Mouse (Mus musculus) heart, embryonic 14.5 days (tissue): ENCODE data around the gene Dpf1. TPM values are rescaled to one million over a fixed set of nuclear protein-coding genes. Genes with fewer than 3 reads are reported as not detected.

Source experiments
- ATAC-seq: fragments of 200-750 bp; cut with Nextera tagmentation; 2 replicates; pipeline ENCODE4 v1.8.0; 2017; ENCODE audit warnings: low read depth, moderate TSS enrichment; ENCODE audit not compliant: insufficient number of reproducible peaks, insufficient read depth, low FRiP score
- H3K27ac ChIP-seq, 2 experiments: fragments of 200-500 bp in 1 of 2; fragments of 300-500 bp in 1 of 2; sonication (generic) in 1 of 2; replicated peaks in 1 of 2; 2 replicates each; pipeline ENCODE4 v1.5.1; 2012 to 2014; ENCODE audit warnings: low read depth in 2 of 2, low read length in 2 of 2, control low read depth in 1 of 2, mild to moderate bottlenecking in 1 of 2, mixed read lengths in 1 of 2; ENCODE audit not compliant: control insufficient read depth in 1 of 2, insufficient read depth in 1 of 2
- H3K27me3 ChIP-seq: fragments of 300-500 bp; sonication (generic); 2 replicates; pipeline ENCODE4 v1.6.1; 2014; ENCODE audit warnings: mild to moderate bottlenecking, low read length, control low read depth; ENCODE audit not compliant: control insufficient read depth, insufficient read depth
- H3K36me3 ChIP-seq: fragments of 300-500 bp; sonication (generic); 2 replicates; pipeline ENCODE4 v1.6.1; 2014; ENCODE audit warnings: mild to moderate bottlenecking, control low read depth, low read length, mixed read lengths; ENCODE audit not compliant: control insufficient read depth, insufficient read depth
- H3K4me1 ChIP-seq, 2 experiments: fragments of 200-500 bp in 1 of 2; fragments of 300-500 bp in 1 of 2; sonication (generic) in 1 of 2; 2 replicates each; pipeline ENCODE4 v1.6.1; 2012 to 2014; ENCODE audit warnings: low read length in 2 of 2, control low read depth in 1 of 2, mixed read lengths in 1 of 2; ENCODE audit not compliant: control insufficient read depth in 2 of 2, insufficient read depth in 2 of 2
- H3K4me2 ChIP-seq: fragments of 300-500 bp; sonication (generic); 2 replicates; pipeline ENCODE4 v1.6.1; 2014; ENCODE audit warnings: mild to moderate bottlenecking, low read length
- H3K4me3 ChIP-seq, 2 experiments: fragments of 200-500 bp in 1 of 2; fragments of 300-500 bp in 1 of 2; sonication (generic) in 1 of 2; 2 replicates each; pipeline ENCODE4 v1.5.1; 2012 to 2014; ENCODE audit warnings: low read length in 2 of 2, mild to moderate bottlenecking in 2 of 2, control low read depth in 1 of 2, low read depth in 1 of 2, moderate library complexity in 1 of 2; ENCODE audit not compliant: control insufficient read depth in 1 of 2, insufficient read depth in 1 of 2
- H3K9ac ChIP-seq: fragments of 300-500 bp; sonication (generic); 2 replicates; pipeline ENCODE4 v1.6.1; 2014; ENCODE audit warnings: mild to moderate bottlenecking, low read length
- H3K9me3 ChIP-seq: fragments of 300-500 bp; sonication (generic); 2 replicates; pipeline ENCODE4 v1.6.1; 2016; ENCODE audit warnings: low read length, control low read depth; ENCODE audit not compliant: control insufficient read depth
- WGBS: fragments of 180-500 bp; shearing (Covaris S2); extraction: QIAGEN DNeasy Blood & Tissue Kit; methylation state at CpG from one replicate; pipeline ENCODE4 v1.1.7; 2014; 5-methylcytosine and 5-hydroxymethylcytosine counted together
- polyA plus RNA-seq: library from polyadenylated mRNA; unstranded; fragments of >200 nt; fragmentation: Nextera tagmentation; extraction: Ambion mirVana; gene quantifications from 2 replicates; pipeline ENCODE4 v1.2.1, GENCODE M21; 2014

The Dpf1 gene
- polyA plus RNA-seq, 1 experiment from 2014 or later, result 1.5 TPM

GRCm38 (mm10) chr7:29337766-29338165 lies 34.0 kb downstream of the Dpf1 start:
- 70% methylated on average over 2 of the region's 2 CpGs for WGBS

GRCm38 (mm10) chr7:29338351-29338919 lies 34.7 kb downstream of the Dpf1 start:
- H3K4me3 ChIP-seq, result no peak overlapping the region
- WGBS, result 81% methylated on average over 9 of the region's 9 CpGs

More at GRCm38 (mm10) chr7:29337766-29338165, 34.0 kb downstream of the Dpf1 start:
- 0 out of 2 replicates have a peak, but pooled peaks cover 5% of the 10 kb centered on the region for H3K27me3 ChIP-seq
- H3K4me3 ChIP-seq, result no peak overlapping the region
- no peak overlapping the region for H3K4me2 ChIP-seq
- peaks cover 0 to 7% of the 10 kb centered on the region in 2 experiments; a peak in 2 of 4 replicates for H3K4me1 ChIP-seq
- H3K36me3 ChIP-seq, result no peaks in the 10 kb centered on the region
- no peak overlapping the region for H3K9ac ChIP-seq
- H3K9me3 ChIP-seq, result no peaks in the 10 kb centered on the region
- no peak for ATAC-seq
- H3K27ac ChIP-seq, result no peak overlapping the region

GRCm38 (mm10) chr7:29338984-29339679 lies 35.4 kb downstream of the Dpf1 start:
- H3K4me2 ChIP-seq, result no peak overlapping the region
- 0 out of 2 replicates have a peak, but pooled peaks cover 5% of the 10 kb centered on the region for H3K27me3 ChIP-seq
- H3K9me3 ChIP-seq, result no peaks in the 10 kb centered on the region
- WGBS, result 50% methylated on average over 14 of the region's 14 CpGs
- H3K4me3 ChIP-seq, result no peak overlapping the region
- H3K4me1 ChIP-seq, result peaks cover 0 to 7% of the 10 kb centered on the region in 2 experiments; a peak in 2 of 4 replicates
- no peak overlapping the region for H3K27ac ChIP-seq
- no peak for ATAC-seq
- no peak overlapping the region for H3K9ac ChIP-seq
- H3K36me3 ChIP-seq, result no peaks in the 10 kb centered on the region

More at GRCm38 (mm10) chr7:29338351-29338919, 34.7 kb downstream of the Dpf1 start:
- peaks cover 0 to 7% of the 10 kb centered on the region in 2 experiments; a peak in 2 of 4 replicates for H3K4me1 ChIP-seq
- H3K27ac ChIP-seq, result no peak overlapping the region
- H3K9ac ChIP-seq, result no peak overlapping the region
- no peak overlapping the region for H3K4me2 ChIP-seq
- 0 out of 2 replicates have a peak, but pooled peaks cover 5% of the 10 kb centered on the region for H3K27me3 ChIP-seq
- H3K36me3 ChIP-seq, result no peaks in the 10 kb centered on the region
- no peak for ATAC-seq
- no peaks in the 10 kb centered on the region for H3K9me3 ChIP-seq

GRCm38 (mm10) chr7:29340247-29340646 lies 36.5 kb downstream of the Dpf1 start:
- no peak overlapping the region for H3K4me2 ChIP-seq
- H3K9ac ChIP-seq, result no peak overlapping the region
- 0 out of 2 replicates have a peak, but pooled peaks cover 5% of the 10 kb centered on the region for H3K27me3 ChIP-seq
- H3K4me3 ChIP-seq, result no peak overlapping the region
- WGBS, result 93% methylated on average over 9 of the region's 9 CpGs
- peaks cover 0 to 7% of the 10 kb centered on the region in 2 experiments; a peak in 2 of 4 replicates for H3K4me1 ChIP-seq
- ATAC-seq, result no peak
- H3K27ac ChIP-seq, result no peak overlapping the region
- H3K9me3 ChIP-seq, result no peaks in the 10 kb centered on the region
- no peaks in the 10 kb centered on the region for H3K36me3 ChIP-seq

- Histone ChIP-seq H3K27ac (no peak overlapping the region), H3K27me3 (0 out of 2 replicates have a peak, but pooled peaks cover 5% of the 10 kb centered on the region), H3K9me3 (no peaks in the 10 kb centered on the region), H3K4me1 (peaks cover 0 to 7% of the 10 kb centered on the region in 2 experiments; a peak in 2 of 4 replicates), H3K4me2 (no peak overlapping the region), H3K36me3 (no peaks in the 10 kb centered on the region), H3K9ac (no peak overlapping the region), H3K4me3 (no peak overlapping the region)
- ATAC-seq, result no peak
- WGBS, result 87% methylated on average over 8 of the region's 8 CpGs
Measured at GRCm38 (mm10) chr7:29340838-29341237, 37.1 kb downstream of the Dpf1 start.

GRCm38 (mm10) chr7:29341722-29342121 lies 38.0 kb downstream of the Dpf1 start:
- no peak for ATAC-seq
- no peak overlapping the region for H3K4me2 ChIP-seq
- H3K27ac ChIP-seq, result no peak overlapping the region
- WGBS, result 57% methylated on average over 12 of the region's 12 CpGs
- H3K9me3 ChIP-seq, result no peaks in the 10 kb centered on the region
- H3K36me3 ChIP-seq, result no peaks in the 10 kb centered on the region
- H3K4me3 ChIP-seq, result no peak overlapping the region
- H3K27me3 ChIP-seq, result 0 out of 2 replicates have a peak, but pooled peaks cover 5% of the 10 kb centered on the region
- no peak overlapping the region for H3K9ac ChIP-seq
- H3K4me1 ChIP-seq, result peaks cover 0 to 7% of the 10 kb centered on the region in 2 experiments; a peak in 2 of 4 replicates

GRCm38 (mm10) chr7:29342489-29343092 lies 38.8 kb downstream of the Dpf1 start:
- H3K4me1 ChIP-seq, result peaks cover 0 to 7% of the 10 kb centered on the region in 2 experiments; a peak in 2 of 4 replicates
- H3K27ac ChIP-seq, result no peak overlapping the region
- no peak overlapping the region for H3K4me3 ChIP-seq
- 0 out of 2 replicates have a peak, but pooled peaks cover 5% of the 10 kb centered on the region for H3K27me3 ChIP-seq
- H3K9ac ChIP-seq, result no peak overlapping the region
- 35% methylated on average over 8 of the region's 8 CpGs for WGBS
- no peak for ATAC-seq
- H3K4me2 ChIP-seq, result no peak overlapping the region
- H3K9me3 ChIP-seq, result no peaks in the 10 kb centered on the region
- no peaks in the 10 kb centered on the region for H3K36me3 ChIP-seq
